ENCODE assay signal across 17 mouse cellular contexts in the genomic region with DNA sequence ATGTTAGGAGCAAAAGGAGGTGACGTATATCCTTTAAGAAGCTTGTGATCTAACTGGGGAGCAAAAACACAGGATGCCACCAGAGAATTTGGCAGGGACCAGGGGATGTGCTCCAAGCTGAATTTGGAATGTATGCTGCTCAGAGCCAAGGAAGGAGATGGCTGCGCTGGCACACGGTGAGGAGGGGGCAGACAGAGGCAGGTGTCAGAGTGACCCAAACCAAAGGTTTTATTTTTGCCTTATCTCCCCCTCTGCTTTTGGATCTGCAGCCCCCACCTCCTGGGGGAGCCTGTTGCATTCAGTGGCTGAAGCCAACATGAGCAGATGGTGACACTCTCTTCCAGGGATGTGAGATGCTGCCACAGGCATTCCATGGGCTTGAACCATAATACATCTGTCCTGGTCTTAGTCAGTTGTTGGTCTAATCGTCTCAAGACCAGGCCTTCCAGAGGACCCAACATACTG.
DNase-seq lines count a peak whose midpoint lies in the region; ATAC-seq and TF ChIP-seq lines count a peak whose summit lies in the region.
"Had no signal": no experiment of that assay in that cellular context is flagged by ENCODE, and none has a peak within 500 bp of the region (broad histone marks: within the 10 kb centered on the region; RNA-seq: fewer than 3 reads in every experiment).

No protein-coding gene starts in this region.

- TF ChIP-seq POLR2A in brain, embryonic 14.5 days (IDR thresholded peaks at IDR 0.05; ENCODE audit: borderline replicate concordance, extremely low read depth, insufficient read depth, insufficient read length, poor library complexity, severe bottlenecking): no peak

- no peaks in the 10 kb centered on the region for H3K36me3 ChIP-seq in forebrain, embryonic 14.5 days (ENCODE audit: control insufficient read depth, insufficient read depth, low read length)
- H3K36me3 ChIP-seq in forebrain, embryonic 10.5 days (replicated peaks): no peaks in the 10 kb centered on the region
- H3K36me3 ChIP-seq: heart, embryonic 12.5 days; intestine, embryonic 15.5 days; liver, embryonic 12.5 days; lung, embryonic 15.5 days; midbrain, embryonic 15.5 days had no signal

- H3K4me3 ChIP-seq in forebrain, embryonic 14.5 days (ENCODE audit: low read depth, low read length): no peak overlapping the region
- no peak overlapping the region for H3K4me3 ChIP-seq in forebrain, embryonic 10.5 days
- H3K4me3 ChIP-seq: heart, embryonic 12.5 days; intestine, embryonic 15.5 days; left cerebral cortex, adult 2 months; liver, embryonic 12.5 days; lung, embryonic 15.5 days; midbrain, embryonic 15.5 days had no signal

- no peak overlapping the region for H3K4me2 ChIP-seq in forebrain, embryonic 14.5 days (ENCODE audit: low read length)
- H3K4me2 ChIP-seq: heart, embryonic 12.5 days; intestine, embryonic 15.5 days; liver, embryonic 12.5 days; lung, embryonic 15.5 days; midbrain, embryonic 15.5 days had no signal

- ATAC-seq in forebrain, embryonic 14.5 days: peak; percentile 27; the same call in 1 of the 2 replicates
- ATAC-seq: intestine, embryonic 15.5 days; liver, embryonic 12.5 days; midbrain, embryonic 15.5 days had no signal

- no peaks in the 10 kb centered on the region for H3K9me3 ChIP-seq in forebrain, embryonic 14.5 days (replicated peaks; ENCODE audit: control insufficient read depth, low read length)
- no peaks in the 10 kb centered on the region for H3K9me3 ChIP-seq in forebrain, embryonic 10.5 days
- H3K9me3 ChIP-seq: heart, embryonic 12.5 days; intestine, embryonic 15.5 days; liver, embryonic 12.5 days; lung, embryonic 15.5 days; midbrain, embryonic 15.5 days had no signal

- DNase-seq in forebrain, embryonic 14.5 days (ENCODE audit: low spot score): peak; percentile 34
- no peak for DNase-seq in forebrain, embryonic 10.5 days (ENCODE audit: extremely low spot score, low spot score)
- DNase-seq in layer of hippocampus, adult 11-12 months (ENCODE audit: low spot score): peak; percentile 25
- no peak for DNase-seq in layer of hippocampus, adult 9-10 months (ENCODE audit: low spot score)
- DNase-seq in brain, embryonic 14.5 days (ENCODE audit: low read depth): peak; percentile 41
- peak; percentile 70 for DNase-seq in cerebellum, adult 9-10 months
- no peak for DNase-seq in lung, postnatal 36 days
- DNase-seq in adrenal gland, postnatal 4 days (ENCODE audit: low spot score in 2 of 2): no peak
- DNase-seq: adrenal gland, adult 2 months; kidney, postnatal 4 days; right cerebral cortex, adult 18-20 months had no signal

- peaks cover 10% of the 10 kb centered on the region; the same call in 1 of the 2 replicates for H3K4me1 ChIP-seq in forebrain, embryonic 14.5 days (ENCODE audit: control insufficient read depth, insufficient read depth, low read length)
- H3K4me1 ChIP-seq in forebrain, embryonic 10.5 days: peaks cover 8% of the 10 kb centered on the region
- H3K4me1 ChIP-seq: heart, embryonic 12.5 days; intestine, embryonic 15.5 days; liver, embryonic 12.5 days; lung, embryonic 15.5 days had no signal

- WGBS in forebrain, embryonic 14.5 days: 76% methylated on average over 4 of the region's 4 CpGs
- WGBS in forebrain, embryonic 10.5 days: 93% methylated on average over 4 of the region's 4 CpGs

- 0 out of 2 replicates have a peak, but pooled peaks cover 4% of the 10 kb centered on the region for H3K27me3 ChIP-seq in forebrain, embryonic 14.5 days (replicated peaks; ENCODE audit: control insufficient read depth, insufficient read depth, low read length)
- peaks cover 37% of the 10 kb centered on the region for H3K27me3 ChIP-seq in forebrain, embryonic 10.5 days (ENCODE audit: poor library complexity, severe bottlenecking)
- H3K27me3 ChIP-seq: heart, embryonic 12.5 days; intestine, embryonic 15.5 days; lung, embryonic 15.5 days; midbrain, embryonic 15.5 days had no signal

- H3K9ac ChIP-seq in forebrain, embryonic 14.5 days (ENCODE audit: low read length): no peak overlapping the region
- H3K9ac ChIP-seq: heart, embryonic 12.5 days; intestine, embryonic 15.5 days; liver, embryonic 12.5 days; lung, embryonic 15.5 days; midbrain, embryonic 15.5 days had no signal

- TF ChIP-seq CTCF in brain, embryonic 14.5 days (IDR thresholded peaks at IDR 0.05; ENCODE audit: borderline replicate concordance, extremely low read depth, insufficient read depth, insufficient read length): no peak

- H3K27ac ChIP-seq in forebrain, embryonic 14.5 days (ENCODE audit: low read depth, low read length): no peak overlapping the region
- no peak overlapping the region for H3K27ac ChIP-seq in forebrain, embryonic 10.5 days
- H3K27ac ChIP-seq: intestine, embryonic 15.5 days; liver, embryonic 12.5 days; lung, embryonic 15.5 days; midbrain, embryonic 15.5 days had no signal

Comparison
In these comparisons a context has a peak if more than half of its experiments do, and no peak if none do; other contexts are left out.
1. DNase-seq: peak in forebrain, embryonic 14.5 days (single experiment), layer of hippocampus, adult 11-12 months (single experiment), brain, embryonic 14.5 days (single experiment) and cerebellum, adult 9-10 months (single experiment); none in forebrain, embryonic 10.5 days (single experiment), layer of hippocampus, adult 9-10 months (single experiment), lung, postnatal 36 days (single experiment) and adrenal gland, postnatal 4 days (0 of 2).